In genomic region chr6:46763481-46763880, GRCm38 (mm10) we compare ENCODE assay signal across 24 mouse cellular contexts.
DNase-seq lines count a peak whose midpoint lies in the region; ATAC-seq lines count a peak whose summit lies in the region.
"Had no signal": no experiment of that assay in that cellular context is flagged by ENCODE, and none has a peak within 500 bp of the region (broad histone marks: within the 10 kb centered on the region; RNA-seq: fewer than 3 reads in every experiment).

No protein-coding gene starts in this region.

- no peak overlapping the region for H3K4me2 ChIP-seq in forebrain, embryonic 15.5 days (replicated peaks)
- no peak overlapping the region for H3K4me2 ChIP-seq in kidney, embryonic 16.5 days (replicated peaks; ENCODE audit: low read depth, low read length)
- H3K4me2 ChIP-seq in neural tube, embryonic 12.5 days (replicated peaks) = no peak overlapping the region
- H3K4me2 ChIP-seq: heart, embryonic 11.5 days; limb, embryonic 12.5 days; lung, embryonic 15.5 days had no signal

- H3K4me1 ChIP-seq in forebrain, embryonic 10.5 days = peaks cover 19% of the 10 kb centered on the region
- no peaks in the 10 kb centered on the region for H3K4me1 ChIP-seq in forebrain, embryonic 15.5 days
- H3K4me1 ChIP-seq in kidney, embryonic 16.5 days (ENCODE audit: insufficient read depth, low read length) = no peaks in the 10 kb centered on the region
- no peaks in the 10 kb centered on the region for H3K4me1 ChIP-seq in neural tube, embryonic 12.5 days
- H3K4me1 ChIP-seq: limb, embryonic 12.5 days; lung, embryonic 15.5 days had no signal

- peak; percentile 34 for DNase-seq in forebrain, embryonic 10.5 days (ENCODE audit: extremely low spot score, low spot score)
- DNase-seq in kidney, adult 8-10 months = no peak
- peak; percentile 59 for DNase-seq in retina, postnatal 1 day
- DNase-seq in retina, embryonic 14.5 days (ENCODE audit: low spot score) = no peak
- DNase-seq in liver = no peak
- DNase-seq: adrenal gland, postnatal 14 days; cerebellum, adult 11 months; cerebellum, postnatal 14 days; heart, postnatal 10 days; kidney, postnatal 25 days; layer of hippocampus, adult 9-11 months; lung, postnatal 4 days; right cerebral cortex, adult 18-20 months had no signal

- H3K27ac ChIP-seq in forebrain, embryonic 10.5 days = no peak overlapping the region
- no peak overlapping the region for H3K27ac ChIP-seq in forebrain, embryonic 15.5 days (replicated peaks)
- no peak overlapping the region for H3K27ac ChIP-seq in kidney, embryonic 16.5 days (ENCODE audit: low read length)
- H3K27ac ChIP-seq in neural tube, embryonic 12.5 days = no peak overlapping the region
- H3K27ac ChIP-seq: limb, embryonic 12.5 days; liver, embryonic 14.5 days; lung, embryonic 15.5 days had no signal

- no peak for ATAC-seq in forebrain, embryonic 15.5 days (replicated peaks)
- 0 out of 2 replicates have a peak, but pooled peaks have one; percentile 19 for ATAC-seq in kidney, embryonic 16.5 days (ENCODE audit: low FRiP score, low TSS enrichment)
- peak; percentile 48; the same call in 1 of the 2 replicates for ATAC-seq in neural tube, embryonic 12.5 days (ENCODE audit: low FRiP score, low read depth)
- ATAC-seq: inflammation-experienced regulatory T-cells, adult 6 months; Patski had no signal

- H3K9ac ChIP-seq in forebrain, embryonic 15.5 days (replicated peaks) = no peak overlapping the region
- H3K9ac ChIP-seq in kidney, embryonic 16.5 days (replicated peaks; ENCODE audit: low read length) = no peak overlapping the region
- H3K9ac ChIP-seq in neural tube, embryonic 12.5 days = no peak overlapping the region
- H3K9ac ChIP-seq: limb, embryonic 12.5 days; liver, embryonic 14.5 days; lung, embryonic 15.5 days had no signal

- H3K36me3 ChIP-seq in forebrain, embryonic 10.5 days (replicated peaks) = no peaks in the 10 kb centered on the region
- H3K36me3 ChIP-seq in forebrain, embryonic 15.5 days = no peaks in the 10 kb centered on the region
- no peaks in the 10 kb centered on the region for H3K36me3 ChIP-seq in kidney, embryonic 16.5 days (ENCODE audit: insufficient read depth, low read length)
- H3K36me3 ChIP-seq in neural tube, embryonic 12.5 days = no peaks in the 10 kb centered on the region
- H3K36me3 ChIP-seq: limb, embryonic 12.5 days; lung, embryonic 15.5 days had no signal

- H3K9me3 ChIP-seq in forebrain, embryonic 10.5 days = no peaks in the 10 kb centered on the region
- no peaks in the 10 kb centered on the region for H3K9me3 ChIP-seq in forebrain, embryonic 15.5 days
- H3K9me3 ChIP-seq in kidney, embryonic 16.5 days (ENCODE audit: low read length) = no peaks in the 10 kb centered on the region
- no peaks in the 10 kb centered on the region for H3K9me3 ChIP-seq in neural tube, embryonic 12.5 days
- H3K9me3 ChIP-seq: limb, embryonic 12.5 days; lung, embryonic 15.5 days had no signal

- WGBS in forebrain, embryonic 10.5 days = 27% methylated on average over 3 of the region's 3 CpGs
- 7% methylated on average over 3 of the region's 3 CpGs for WGBS in forebrain, embryonic 15.5 days
- 54% methylated on average over 3 of the region's 3 CpGs for WGBS in kidney, embryonic 16.5 days
- WGBS in neural tube, embryonic 12.5 days = 36% methylated on average over 3 of the region's 3 CpGs

- H3K4me3 ChIP-seq in forebrain, embryonic 10.5 days = no peak overlapping the region
- no peak overlapping the region for H3K4me3 ChIP-seq in forebrain, embryonic 15.5 days
- H3K4me3 ChIP-seq in kidney, embryonic 16.5 days (ENCODE audit: low read length) = no peak overlapping the region
- no peak overlapping the region for H3K4me3 ChIP-seq in neural tube, embryonic 12.5 days
- H3K4me3 ChIP-seq: erythroblast, embryonic 14.5 days; limb, embryonic 12.5 days; lung, embryonic 15.5 days; myocyte had no signal

- peaks cover 3% of the 10 kb centered on the region; the same call in 1 of the 2 replicates for H3K27me3 ChIP-seq in forebrain, embryonic 10.5 days (ENCODE audit: poor library complexity, severe bottlenecking)
- H3K27me3 ChIP-seq in forebrain, embryonic 15.5 days = no peaks in the 10 kb centered on the region
- H3K27me3 ChIP-seq in kidney, embryonic 16.5 days (ENCODE audit: insufficient read depth, low read length) = no peaks in the 10 kb centered on the region
- no peaks in the 10 kb centered on the region for H3K27me3 ChIP-seq in neural tube, embryonic 12.5 days (replicated peaks)
- H3K27me3 ChIP-seq: limb, embryonic 12.5 days; lung, embryonic 15.5 days; Patski had no signal

Comparison
In these comparisons a context has a peak if more than half of its experiments do, and no peak if none do; other contexts are left out.
1. DNase-seq: peak in forebrain, embryonic 10.5 days (single experiment) and retina, postnatal 1 day (single experiment); none in kidney, adult 8-10 months (0 of 2), retina, embryonic 14.5 days (single experiment) and liver (single experiment).